Mouse (Mus musculus): ENCODE results near the gene Caps2. TPM values are rescaled to one million over a fixed set of nuclear protein-coding genes. Genes with fewer than 3 reads are reported as not detected.
"Not testable (repeated sequence)": the region's sequence is repeated elsewhere in the genome, so short reads cannot be mapped to it uniquely, and the experiment has no call there.

Gene Caps2
- polyA plus RNA-seq, 1 experiment from 2014 or later: 0.67 TPM

DNA sequence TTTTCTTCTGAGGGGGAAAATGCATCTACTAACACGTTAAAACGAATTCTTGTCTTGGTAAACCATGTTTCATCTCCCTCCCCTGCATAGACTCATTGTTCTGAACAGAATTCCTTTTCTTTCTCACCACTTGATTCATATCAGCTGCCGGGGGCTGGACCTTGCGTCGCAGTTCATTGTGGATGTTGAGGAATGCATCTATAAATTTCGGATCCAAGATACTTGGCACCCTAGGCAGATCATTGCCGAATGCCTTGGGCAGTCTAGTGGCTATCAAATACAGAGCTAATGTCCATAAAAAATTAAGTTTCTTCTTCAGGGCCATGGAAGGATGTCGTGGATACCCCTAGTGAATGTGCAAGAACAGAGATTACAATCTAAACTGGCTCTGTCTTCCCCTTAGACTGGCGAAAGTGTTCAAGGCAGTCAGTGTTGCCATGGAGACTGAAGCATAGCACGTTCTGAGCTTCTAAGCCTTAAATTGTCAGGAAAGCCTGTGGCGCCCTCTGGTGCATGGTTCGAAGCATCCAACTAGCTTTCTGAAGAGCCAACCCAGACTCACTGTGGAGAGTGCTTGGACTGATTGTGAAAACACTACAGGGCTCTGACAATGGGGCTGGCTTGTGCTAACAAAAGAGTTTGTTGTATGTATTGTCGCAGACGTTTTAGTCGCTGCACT is 3.4 kb upstream of the Caps2 start, which contains the start of gene Glipr1l3:
TSS of gene Glipr1l3 (minus strand) at position 446 of the 679 bp plus-strand sequence.
- H3K9me3 ChIP-seq (replicated peaks; ENCODE audit: control insufficient read depth, low read length); H3K9ac ChIP-seq (replicated peaks; ENCODE audit: low read length); H3K27ac ChIP-seq (replicated peaks; ENCODE audit: low read depth, low read length); H3K27me3 ChIP-seq (ENCODE audit: control insufficient read depth, insufficient read depth, low read length); H3K4me2 ChIP-seq (ENCODE audit: low read depth, low read length); H3K36me3 ChIP-seq (replicated peaks; ENCODE audit: control insufficient read depth, insufficient read depth, low read depth, low read length); H3K4me1 ChIP-seq (ENCODE audit: control insufficient read depth, insufficient read depth, low read length); H3K4me3 ChIP-seq (ENCODE audit: low read depth, low read length): not testable (repeated sequence)
- ATAC-seq (replicated peaks; ENCODE audit: insufficient number of reproducible peaks, low FRiP score, low TSS enrichment, low read depth) (peak; percentile 90), DNase-seq (ENCODE audit: low spot score) (peak; percentile 95)
- WGBS: 27% methylated on average over 15 of the region's 15 CpGs

DNA sequence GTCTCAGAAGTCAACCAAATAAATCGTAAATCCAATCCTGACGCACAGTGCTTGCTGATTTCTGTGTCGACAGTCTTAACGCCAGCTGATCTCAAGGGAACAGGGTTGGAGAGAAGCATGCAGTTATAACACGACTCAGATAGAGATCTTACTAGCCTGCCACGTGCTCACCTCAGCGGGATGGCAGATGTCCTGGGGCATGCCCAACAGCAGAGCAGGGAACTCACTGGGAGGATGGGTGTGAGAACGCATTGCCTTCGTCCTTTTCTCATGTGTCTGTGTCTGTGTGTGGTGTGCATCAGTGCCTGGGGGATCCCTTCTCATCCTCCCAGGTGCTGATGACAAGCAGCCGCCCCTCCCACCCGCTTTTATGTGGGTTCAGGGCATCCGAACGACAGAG is 13.6 kb downstream of the Caps2 start:
- not testable (repeated sequence) for H3K9me3 ChIP-seq (replicated peaks; ENCODE audit: control insufficient read depth, low read length); H3K9ac ChIP-seq (replicated peaks; ENCODE audit: low read length); H3K36me3 ChIP-seq (replicated peaks; ENCODE audit: control insufficient read depth, insufficient read depth, low read depth, low read length); ATAC-seq (replicated peaks; ENCODE audit: insufficient number of reproducible peaks, low FRiP score, low TSS enrichment, low read depth); H3K4me2 ChIP-seq (ENCODE audit: low read depth, low read length); H3K27ac ChIP-seq (replicated peaks; ENCODE audit: low read depth, low read length); H3K4me1 ChIP-seq (ENCODE audit: control insufficient read depth, insufficient read depth, low read length); DNase-seq (ENCODE audit: low spot score); H3K4me3 ChIP-seq (ENCODE audit: low read depth, low read length); H3K27me3 ChIP-seq (ENCODE audit: control insufficient read depth, insufficient read depth, low read length)
- WGBS: 38% methylated on average over 13 of the region's 13 CpGs

DNA sequence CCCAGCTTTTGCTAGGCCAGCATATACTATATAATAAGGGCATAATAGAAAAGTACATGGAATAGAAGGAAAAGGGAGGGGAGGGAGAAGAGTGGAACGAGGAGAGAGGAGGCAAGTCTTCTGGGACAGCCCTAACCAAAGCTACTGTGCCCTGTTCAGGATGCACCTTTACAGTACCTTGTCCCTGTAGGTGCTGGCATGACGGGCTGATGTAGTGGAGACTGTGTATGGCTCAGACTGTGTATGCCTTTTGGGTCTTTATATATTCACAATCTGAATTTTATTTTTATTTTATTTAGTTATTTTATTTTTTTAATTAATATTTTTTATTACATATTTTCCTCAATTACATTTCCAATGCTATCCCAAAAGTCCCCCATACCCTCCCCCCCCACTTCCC is 30.5 kb downstream of the Caps2 start:
- 65% methylated on average over 2 of the region's 2 CpGs for WGBS
- ATAC-seq (replicated peaks; ENCODE audit: insufficient number of reproducible peaks, low FRiP score, low TSS enrichment, low read depth): not testable (repeated sequence)

DNA sequence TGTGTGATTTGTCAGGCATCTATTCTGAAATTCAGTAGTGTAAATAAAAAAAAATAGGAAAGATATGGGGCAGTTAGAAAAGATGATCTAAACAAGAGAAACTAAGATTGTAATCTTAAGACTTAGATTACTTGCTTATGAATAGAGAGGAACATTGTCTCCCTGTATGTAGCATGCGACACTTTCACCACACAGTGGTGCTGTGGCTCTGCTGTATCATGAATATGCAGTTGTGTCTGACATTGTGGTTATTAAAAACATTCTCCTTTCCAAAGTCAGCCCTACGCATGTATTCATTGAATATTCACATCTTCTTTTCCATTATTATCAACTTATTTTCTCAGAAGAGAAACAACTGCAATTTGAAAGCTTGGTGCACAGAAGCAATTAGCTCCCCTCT is 40.0 kb downstream of the Caps2 start:
- DNase-seq (ENCODE audit: low spot score) (peak; percentile 57), ATAC-seq (replicated peaks; ENCODE audit: insufficient number of reproducible peaks, low FRiP score, low TSS enrichment, low read depth) (no peak)
- Histone ChIP-seq H3K4me2 (ENCODE audit: low read depth, low read length) (no peak overlapping the region), H3K9me3 (replicated peaks; ENCODE audit: control insufficient read depth, low read length) (no peaks in the 10 kb centered on the region), H3K4me3 (ENCODE audit: low read depth, low read length) (no peak overlapping the region), H3K36me3 (replicated peaks; ENCODE audit: control insufficient read depth, insufficient read depth, low read depth, low read length) (no peaks in the 10 kb centered on the region), H3K27me3 (ENCODE audit: control insufficient read depth, insufficient read depth, low read length) (no peaks in the 10 kb centered on the region), H3K9ac (replicated peaks; ENCODE audit: low read length) (no peak overlapping the region), H3K27ac (replicated peaks; ENCODE audit: low read depth, low read length) (no peak overlapping the region), H3K4me1 (ENCODE audit: control insufficient read depth, insufficient read depth, low read length) (no peaks in the 10 kb centered on the region)
- WGBS: 60% methylated on average over 2 of the region's 2 CpGs

More for the DNA sequence above, 30.5 kb downstream of the Caps2 start:
- not testable (repeated sequence) for H3K4me2 ChIP-seq (ENCODE audit: low read depth, low read length); H3K4me1 ChIP-seq (ENCODE audit: control insufficient read depth, insufficient read depth, low read length); H3K27ac ChIP-seq (replicated peaks; ENCODE audit: low read depth, low read length); H3K36me3 ChIP-seq (replicated peaks; ENCODE audit: control insufficient read depth, insufficient read depth, low read depth, low read length); H3K9ac ChIP-seq (replicated peaks; ENCODE audit: low read length); H3K9me3 ChIP-seq (replicated peaks; ENCODE audit: control insufficient read depth, low read length); H3K27me3 ChIP-seq (ENCODE audit: control insufficient read depth, insufficient read depth, low read length); H3K4me3 ChIP-seq (ENCODE audit: low read depth, low read length); DNase-seq (ENCODE audit: low spot score)

DNA sequence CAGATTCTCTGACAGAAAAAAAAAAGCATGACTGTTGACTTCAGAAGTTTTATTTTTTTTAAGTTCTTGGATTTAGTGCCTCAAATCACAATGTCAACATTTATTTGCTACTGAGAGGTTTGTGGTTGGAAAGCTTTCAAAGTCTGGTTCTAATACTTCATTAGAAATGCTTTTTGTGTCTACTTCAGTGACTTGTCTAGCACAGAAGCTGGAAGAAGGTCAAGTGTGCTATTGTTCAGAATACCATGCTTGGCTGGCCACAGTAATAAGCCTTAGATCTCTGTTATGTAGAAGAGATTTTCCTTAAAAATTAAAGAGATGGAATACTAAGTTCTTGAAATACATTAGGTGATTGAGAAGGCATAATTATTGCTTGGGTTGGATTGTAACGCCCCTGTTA is 63.7 kb downstream of the Caps2 start:
- no peak for DNase-seq (ENCODE audit: low spot score)
- Histone ChIP-seq H3K4me3 (ENCODE audit: low read depth, low read length) (no peak overlapping the region), H3K27me3 (ENCODE audit: control insufficient read depth, insufficient read depth, low read length) (no peaks in the 10 kb centered on the region), H3K4me1 (ENCODE audit: control insufficient read depth, insufficient read depth, low read length) (no peaks in the 10 kb centered on the region), H3K4me2 (ENCODE audit: low read depth, low read length) (no peak overlapping the region), H3K9ac (replicated peaks; ENCODE audit: low read length) (no peak overlapping the region), H3K36me3 (replicated peaks; ENCODE audit: control insufficient read depth, insufficient read depth, low read depth, low read length) (no peaks in the 10 kb centered on the region), H3K27ac (replicated peaks; ENCODE audit: low read depth, low read length) (no peak overlapping the region), H3K9me3 (replicated peaks; ENCODE audit: control insufficient read depth, low read length) (no peaks in the 10 kb centered on the region)
- ATAC-seq (replicated peaks; ENCODE audit: insufficient number of reproducible peaks, low FRiP score, low TSS enrichment, low read depth): no peak
- 84% methylated on average over 1 of the region's 1 CpGs for WGBS

DNA sequence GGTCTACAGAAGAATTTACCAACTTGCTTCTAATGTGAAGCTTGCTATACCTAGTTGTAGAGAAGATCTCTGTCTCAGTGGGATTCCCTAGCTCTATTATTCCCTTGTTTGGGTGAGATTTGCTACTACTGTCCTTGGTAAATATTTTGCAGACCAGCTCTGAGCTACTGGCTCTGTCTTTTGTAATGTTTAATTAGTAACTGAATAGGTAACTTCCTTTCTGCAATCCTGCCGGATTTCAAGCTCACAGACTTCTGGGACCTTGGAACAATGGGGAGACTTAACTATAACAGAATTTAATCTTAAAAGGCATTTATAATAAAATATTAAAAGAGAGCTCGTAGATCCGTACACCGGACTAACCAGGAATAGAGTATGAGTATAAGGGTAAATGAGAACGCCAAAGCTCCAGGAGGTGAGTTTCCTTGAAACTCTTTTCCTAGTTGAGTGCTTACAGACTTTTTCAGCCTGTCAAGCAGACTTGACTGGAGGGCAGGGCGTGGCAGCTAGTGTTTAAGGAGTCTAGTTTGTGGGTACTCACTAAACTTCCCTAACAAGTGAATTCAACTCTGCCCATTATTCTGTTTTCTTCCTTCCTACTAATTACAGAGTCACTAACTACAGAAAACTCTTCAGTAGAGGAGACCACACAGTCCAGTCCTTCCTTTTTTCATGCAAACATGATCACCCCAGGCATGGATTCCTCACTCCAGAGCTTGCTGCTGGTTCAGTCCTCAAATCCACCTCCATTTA is 65.8 kb downstream of the Caps2 start:
- H3K27me3 ChIP-seq (ENCODE audit: control insufficient read depth, insufficient read depth, low read length): not testable (repeated sequence)

DNA sequence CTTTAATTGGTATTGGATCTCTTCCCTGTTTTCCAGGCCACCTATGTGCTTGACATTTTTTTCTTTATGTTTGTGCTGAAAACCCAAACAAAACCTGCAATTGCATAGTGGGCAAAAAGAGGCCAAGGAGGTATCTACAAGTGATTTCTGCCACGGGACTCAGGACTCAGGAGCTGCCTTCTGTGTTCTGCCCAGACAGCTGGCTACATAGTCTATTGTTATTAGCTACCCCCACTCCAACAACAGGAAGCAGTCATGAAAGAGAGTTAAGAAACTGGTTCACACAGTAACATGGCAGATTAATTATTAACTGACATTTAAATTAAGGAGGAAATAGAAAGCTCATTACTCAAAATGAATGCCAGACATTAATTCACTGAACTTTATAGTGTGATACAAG is 69.3 kb downstream of the Caps2 start:
- not testable (repeated sequence) for H3K4me2 ChIP-seq (ENCODE audit: low read depth, low read length); H3K4me1 ChIP-seq (ENCODE audit: control insufficient read depth, insufficient read depth, low read length); H3K9me3 ChIP-seq (replicated peaks; ENCODE audit: control insufficient read depth, low read length); H3K9ac ChIP-seq (replicated peaks; ENCODE audit: low read length); H3K27ac ChIP-seq (replicated peaks; ENCODE audit: low read depth, low read length); H3K27me3 ChIP-seq (ENCODE audit: control insufficient read depth, insufficient read depth, low read length); H3K4me3 ChIP-seq (ENCODE audit: low read depth, low read length); H3K36me3 ChIP-seq (replicated peaks; ENCODE audit: control insufficient read depth, insufficient read depth, low read depth, low read length); ATAC-seq (replicated peaks; ENCODE audit: insufficient number of reproducible peaks, low FRiP score, low TSS enrichment, low read depth); DNase-seq (ENCODE audit: low spot score)
- WGBS: 14% methylated on average over 1 of the region's 1 CpGs

More for the DNA sequence above, 65.8 kb downstream of the Caps2 start:
- not testable (repeated sequence) for ATAC-seq (replicated peaks; ENCODE audit: insufficient number of reproducible peaks, low FRiP score, low TSS enrichment, low read depth); H3K4me1 ChIP-seq (ENCODE audit: control insufficient read depth, insufficient read depth, low read length); H3K9ac ChIP-seq (replicated peaks; ENCODE audit: low read length); H3K4me2 ChIP-seq (ENCODE audit: low read depth, low read length); H3K9me3 ChIP-seq (replicated peaks; ENCODE audit: control insufficient read depth, low read length); H3K36me3 ChIP-seq (replicated peaks; ENCODE audit: control insufficient read depth, insufficient read depth, low read depth, low read length); H3K27ac ChIP-seq (replicated peaks; ENCODE audit: low read depth, low read length); DNase-seq (ENCODE audit: low spot score); H3K4me3 ChIP-seq (ENCODE audit: low read depth, low read length)
- WGBS: 37% methylated on average over 6 of the region's 6 CpGs

DNA sequence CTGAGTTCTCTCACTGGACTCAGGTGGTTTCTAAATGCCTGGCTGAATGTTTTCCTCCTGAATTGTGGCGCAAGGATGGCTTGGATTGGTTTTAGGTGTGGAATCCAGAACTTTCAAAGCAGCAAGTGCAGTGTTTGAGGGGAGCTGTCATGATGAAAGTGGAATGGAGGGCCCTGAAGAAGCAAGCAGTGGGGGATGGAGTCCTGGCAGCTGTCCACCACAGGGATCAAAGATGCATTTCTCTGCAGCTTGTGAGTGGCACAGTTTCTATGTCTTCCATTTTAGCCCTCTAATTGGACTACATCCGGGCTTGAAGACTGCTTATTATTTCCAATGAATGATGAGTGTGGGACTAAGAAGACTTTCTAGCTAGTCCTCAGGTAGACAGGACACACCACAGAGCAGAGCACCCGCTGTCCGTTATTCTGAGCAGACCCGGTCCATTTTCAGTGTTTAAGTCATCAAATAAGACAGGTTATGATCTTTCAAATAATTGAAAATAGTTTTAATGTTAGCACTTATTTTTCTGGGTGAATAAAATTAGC is 72.0 kb downstream of the Caps2 start:
- H3K27ac ChIP-seq (replicated peaks; ENCODE audit: low read depth, low read length): not testable (repeated sequence)
- 82% methylated on average over 5 of the region's 5 CpGs for WGBS

More for the DNA sequence above, 72.0 kb downstream of the Caps2 start:
- not testable (repeated sequence) for H3K4me1 ChIP-seq (ENCODE audit: control insufficient read depth, insufficient read depth, low read length); H3K4me2 ChIP-seq (ENCODE audit: low read depth, low read length); H3K36me3 ChIP-seq (replicated peaks; ENCODE audit: control insufficient read depth, insufficient read depth, low read depth, low read length); ATAC-seq (replicated peaks; ENCODE audit: insufficient number of reproducible peaks, low FRiP score, low TSS enrichment, low read depth); H3K9ac ChIP-seq (replicated peaks; ENCODE audit: low read length); H3K27me3 ChIP-seq (ENCODE audit: control insufficient read depth, insufficient read depth, low read length); DNase-seq (ENCODE audit: low spot score); H3K9me3 ChIP-seq (replicated peaks; ENCODE audit: control insufficient read depth, low read length); H3K4me3 ChIP-seq (ENCODE audit: low read depth, low read length)
